Mouse (Mus musculus) liver, adult 2 months (tissue): ENCODE measurements at regions not wholly inside any gene's neighbourhood (a gene's known extent, or its start where the extent isn't known, plus 50 kb on each side); places are given as distances from the start of the nearest gene placed in this dataset.

ENCODE experiments used
- CTCF ChIP-seq: fragments of 200-500 bp; IDR thresholded peaks from 2 replicates; pipeline ENCODE4 v1.5.1; 2011; ENCODE audit warnings: low read depth, low read length, control low read depth
- POLR2A ChIP-seq: fragments of 200-500 bp; IDR thresholded peaks from 2 replicates; pipeline ENCODE4 v1.6.1; 2011; ENCODE audit warnings: low read length, control low read depth; ENCODE audit not compliant: insufficient read depth; ENCODE audit errors: extremely low read depth

DNA sequence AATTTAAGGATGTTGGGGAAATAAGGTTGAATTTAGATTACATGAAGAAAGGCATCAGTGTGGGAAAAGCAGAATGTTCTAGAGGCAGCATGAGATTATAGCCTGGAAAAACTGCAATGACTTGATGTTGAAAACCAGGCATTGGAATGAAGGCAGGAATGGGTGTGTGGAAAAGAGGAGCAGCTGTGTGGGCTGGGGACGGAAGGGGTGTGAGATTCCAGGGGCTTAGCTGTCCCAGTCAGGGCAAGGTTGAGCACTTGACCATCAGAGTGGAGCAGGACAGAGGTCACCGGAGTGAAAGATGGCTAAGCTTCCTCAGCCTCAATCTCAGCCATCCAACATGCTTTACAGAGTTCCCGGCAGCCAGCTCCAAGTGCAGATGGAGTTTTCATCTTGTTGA, 54.9 kb upstream of the Rassf8 start:
- TF ChIP-seq CTCF (no peak), POLR2A (no peak)
